17 mouse cellular contexts compared by ENCODE assay signal in genomic region chr13:64284676-64285075, GRCm38 (mm10). TPM values are rescaled to one million over a fixed set of nuclear protein-coding genes. Genes with fewer than 3 reads are reported as not detected.
A peak's percentile ranks its signal among the peaks of the same experiment; 100 is the strongest.
DNase-seq lines count a peak whose midpoint lies in the region; ATAC-seq and TF ChIP-seq lines count a peak whose summit lies in the region.
"Had no signal": no experiment of that assay in that cellular context is flagged by ENCODE, and none has a peak within 500 bp of the region (broad histone marks: within the 10 kb centered on the region; RNA-seq: fewer than 3 reads in every experiment).

No protein-coding gene starts in this region.

- WGBS in intestine, postnatal 0 days = 95% methylated on average over 2 of the region's 2 CpGs
- 96% methylated on average over 2 of the region's 2 CpGs for WGBS in intestine, embryonic 16.5 days

- no peak overlapping the region for H3K9ac ChIP-seq in intestine, postnatal 0 days (ENCODE audit: low read depth, low read length)
- no peak overlapping the region for H3K9ac ChIP-seq in intestine, embryonic 16.5 days (ENCODE audit: low read depth, low read length)
- H3K9ac ChIP-seq: embryonic facial prominence, embryonic 13.5 days; hindbrain, embryonic 15.5 days; limb, embryonic 15.5 days had no signal

- H3K4me3 ChIP-seq in intestine, postnatal 0 days (ENCODE audit: low read depth, low read length) = no peak overlapping the region
- no peak overlapping the region for H3K4me3 ChIP-seq in intestine, embryonic 16.5 days (ENCODE audit: low read length)
- H3K4me3 ChIP-seq in E14TG2a.4 (replicated peaks; ENCODE audit: low read length) = no peak overlapping the region
- H3K4me3 ChIP-seq: embryonic facial prominence, embryonic 13.5 days; hindbrain, embryonic 15.5 days; limb, embryonic 15.5 days had no signal

- H3K27ac ChIP-seq in intestine, postnatal 0 days (ENCODE audit: low read depth, low read length) = no peak overlapping the region
- no peak overlapping the region for H3K27ac ChIP-seq in intestine, embryonic 16.5 days (ENCODE audit: low read length)
- H3K27ac ChIP-seq: embryonic facial prominence, embryonic 13.5 days; hindbrain, embryonic 15.5 days; limb, embryonic 15.5 days had no signal

- no peaks in the 10 kb centered on the region for H3K36me3 ChIP-seq in intestine, postnatal 0 days (ENCODE audit: control insufficient read depth, insufficient read depth)
- no peaks in the 10 kb centered on the region for H3K36me3 ChIP-seq in intestine, embryonic 16.5 days (ENCODE audit: control insufficient read depth, insufficient read depth, low read length)
- H3K36me3 ChIP-seq in E14TG2a.4 (ENCODE audit: insufficient read depth, low read length) = no peaks in the 10 kb centered on the region
- H3K36me3 ChIP-seq: embryonic facial prominence, embryonic 13.5 days; hindbrain, embryonic 15.5 days; limb, embryonic 15.5 days had no signal

- ATAC-seq in intestine, postnatal 0 days = no peak
- ATAC-seq in intestine, embryonic 16.5 days = no peak
- ATAC-seq in granulocyte monocyte progenitor cell, adult 5-6 weeks (replicated peaks; ENCODE audit: poor library complexity, severe bottlenecking) = peak; percentile 40; the same call in 1 of the 2 replicates

- peak; percentile 41 for TF ChIP-seq CTCF in intestine, postnatal 0 days (IDR thresholded peaks at IDR 0.05; ENCODE audit: low read depth)
- peak; percentile 92 for TF ChIP-seq CTCF in E14TG2a.4 (conservative IDR thresholded peaks at IDR 0.05; ENCODE audit: low read length)

- no peaks in the 10 kb centered on the region for H3K4me1 ChIP-seq in intestine, postnatal 0 days (replicated peaks; ENCODE audit: control insufficient read depth, insufficient read depth, low read length)
- no peaks in the 10 kb centered on the region for H3K4me1 ChIP-seq in intestine, embryonic 16.5 days (ENCODE audit: control insufficient read depth, insufficient read depth, low read length)
- no peaks in the 10 kb centered on the region for H3K4me1 ChIP-seq in E14TG2a.4 (replicated peaks; ENCODE audit: low read depth, low read length)
- H3K4me1 ChIP-seq: hindbrain, embryonic 15.5 days had no signal

- DNase-seq in 3T3-L1 (ENCODE audit: low read depth, low spot score) = peak; percentile 25
- no peak for DNase-seq in adrenal gland, postnatal 10 days
- DNase-seq in kidney, adult 18-20 months = no peak
- DNase-seq: adrenal gland, postnatal 14 days; cerebellum, adult 2 months; heart, adult 18-20 months; heart, postnatal 14 days; kidney, adult 9 months; lung, postnatal 14 days had no signal

- no peaks in the 10 kb centered on the region for H3K9me3 ChIP-seq in intestine, postnatal 0 days (ENCODE audit: control insufficient read depth)
- 0 out of 2 replicates have a peak, but pooled peaks cover 4% of the 10 kb centered on the region for H3K9me3 ChIP-seq in intestine, embryonic 16.5 days (ENCODE audit: control insufficient read depth, low read length)
- no peaks in the 10 kb centered on the region for H3K9me3 ChIP-seq in E14TG2a.4 (ENCODE audit: low read length)
- H3K9me3 ChIP-seq: hindbrain, embryonic 15.5 days; limb, embryonic 15.5 days had no signal

- no peaks in the 10 kb centered on the region for H3K27me3 ChIP-seq in intestine, postnatal 0 days (replicated peaks; ENCODE audit: control insufficient read depth, insufficient read depth, low read length)
- no peaks in the 10 kb centered on the region for H3K27me3 ChIP-seq in intestine, embryonic 16.5 days (replicated peaks; ENCODE audit: control insufficient read depth, insufficient read depth, low read length)
- H3K27me3 ChIP-seq in E14TG2a.4 (ENCODE audit: insufficient read depth, low read length) = no peaks in the 10 kb centered on the region; the same call in 1 of the 2 replicates
- H3K27me3 ChIP-seq: embryonic facial prominence, embryonic 13.5 days; hindbrain, embryonic 15.5 days; limb, embryonic 15.5 days had no signal

- H3K4me2 ChIP-seq in intestine, postnatal 0 days (replicated peaks; ENCODE audit: low read depth) = no peak overlapping the region
- H3K4me2 ChIP-seq in intestine, embryonic 16.5 days (ENCODE audit: low read depth, low read length) = no peak overlapping the region
- H3K4me2 ChIP-seq: embryonic facial prominence, embryonic 13.5 days; hindbrain, embryonic 15.5 days; limb, embryonic 15.5 days; midbrain, embryonic 11.5 days had no signal

RNA-seq across cellular contexts. Expression of gene Cdc14b, which starts 9.6 kb away (rescaled TPM):
- 15.0 and 17.2 TPM in 2 replicates for polyA plus RNA-seq in intestine, postnatal 0 days (2015; fragmentation: Nextera tagmentation; extraction: Ambion mirVana)
- polyA plus RNA-seq in intestine, embryonic 16.5 days (2015; fragmentation: Nextera tagmentation; extraction: Ambion mirVana) = 22.5 and 27.1 TPM in 2 replicates
- total RNA-seq in granulocyte monocyte progenitor cell, adult 5-6 weeks (2014; fragmentation: Nextera tagmentation) = 0.97 and 1.8 TPM in 2 replicates
- total RNA-seq in granulocyte monocyte progenitor cell, adult 5-6 weeks (2017) = 0.73 and 2.1 TPM in 2 replicates
- total RNA-seq in adrenal gland, postnatal 10 days (2021) = 10 to 100 TPM; 10.1 TPM

RNA-seq across cellular contexts. Expression of gene Aaed1, which starts 27.8 kb away (rescaled TPM):
- polyA plus RNA-seq in intestine, postnatal 0 days (2015; fragmentation: Nextera tagmentation; extraction: Ambion mirVana) = 28.9 and 29.9 TPM in 2 replicates
- polyA plus RNA-seq in intestine, embryonic 16.5 days (2015; fragmentation: Nextera tagmentation; extraction: Ambion mirVana) = 35.4 and 37.3 TPM in 2 replicates
- total RNA-seq in granulocyte monocyte progenitor cell, adult 5-6 weeks (2014; fragmentation: Nextera tagmentation) = 19.1 and 20.5 TPM in 2 replicates
- total RNA-seq in granulocyte monocyte progenitor cell, adult 5-6 weeks (2017) = 37.4 and 37.8 TPM in 2 replicates
- total RNA-seq in adrenal gland, postnatal 10 days (2021) = 10 to 100 TPM; 52.7 to 57.2 TPM
